Mouse (Mus musculus) cortical plate, adult 2 months (tissue): Measurements from ENCODE around the gene U2surp. TPM values are rescaled to one million over a fixed set of nuclear protein-coding genes. Genes with fewer than 3 reads are reported as not detected.
A peak's percentile ranks its signal among the peaks of the same experiment; 100 is the strongest.

Experiments used
- H3K27ac ChIP-seq: fragments of 200-500 bp; 2 replicates; pipeline ENCODE4 v1.5.1; 2012; ENCODE audit warnings: low read length, control low read depth, inconsistent platforms; ENCODE audit not compliant: insufficient read depth
- H3K4me1 ChIP-seq: fragments of 200-500 bp; 2 replicates; pipeline ENCODE4 v1.6.1; 2011; ENCODE audit warnings: low read length; ENCODE audit not compliant: control insufficient read depth, insufficient read depth
- H3K4me3 ChIP-seq: fragments of 200-500 bp; 2 replicates; pipeline ENCODE4 v1.5.1; 2011; ENCODE audit warnings: mild to moderate bottlenecking, low read length, control low read depth; ENCODE audit not compliant: insufficient read depth
- CTCF ChIP-seq: fragments of 200-500 bp; IDR thresholded peaks from 2 replicates; pipeline ENCODE4 v1.5.1; 2011; ENCODE audit warnings: mild to moderate bottlenecking, control low read depth, low read length; ENCODE audit not compliant: insufficient read depth; ENCODE audit errors: extremely low read depth
- POLR2A ChIP-seq: fragments of 200-500 bp; IDR thresholded peaks from 2 replicates; pipeline ENCODE4 v1.6.1; 2011; ENCODE audit warnings: mild to moderate bottlenecking, low read length, control low read depth; ENCODE audit not compliant: insufficient read depth; ENCODE audit errors: extremely low read depth
- polyA plus RNA-seq: library from polyadenylated mRNA; depleted of rRNA; stranded (reverse); fragments of >200 nt; gene quantifications from 2 replicates; pipeline ENCODE4 v1.2.3, GENCODE M21; 2012; rRNA removed

The U2surp gene
- polyA plus RNA-seq: 24.3 and 25.9 TPM in 2 replicates

- Histone ChIP-seq H3K4me1 (no peaks in the 10 kb centered on the region; the same call in 1 of the 2 replicates), H3K4me3 (peak within 1 kb of the TSS; percentile 92), H3K27ac (peak within 1 kb of the TSS; percentile 91)
- no peak for TF ChIP-seq CTCF
- TF ChIP-seq POLR2A: peak; percentile 63; the same call in 1 of the 2 replicates
Observed at GRCm38 (mm10) chr9:95511472-95512330, at the start of gene U2surp. Gene U2surp, minus strand, starts transcription at chr9:95511996.

DNA sequence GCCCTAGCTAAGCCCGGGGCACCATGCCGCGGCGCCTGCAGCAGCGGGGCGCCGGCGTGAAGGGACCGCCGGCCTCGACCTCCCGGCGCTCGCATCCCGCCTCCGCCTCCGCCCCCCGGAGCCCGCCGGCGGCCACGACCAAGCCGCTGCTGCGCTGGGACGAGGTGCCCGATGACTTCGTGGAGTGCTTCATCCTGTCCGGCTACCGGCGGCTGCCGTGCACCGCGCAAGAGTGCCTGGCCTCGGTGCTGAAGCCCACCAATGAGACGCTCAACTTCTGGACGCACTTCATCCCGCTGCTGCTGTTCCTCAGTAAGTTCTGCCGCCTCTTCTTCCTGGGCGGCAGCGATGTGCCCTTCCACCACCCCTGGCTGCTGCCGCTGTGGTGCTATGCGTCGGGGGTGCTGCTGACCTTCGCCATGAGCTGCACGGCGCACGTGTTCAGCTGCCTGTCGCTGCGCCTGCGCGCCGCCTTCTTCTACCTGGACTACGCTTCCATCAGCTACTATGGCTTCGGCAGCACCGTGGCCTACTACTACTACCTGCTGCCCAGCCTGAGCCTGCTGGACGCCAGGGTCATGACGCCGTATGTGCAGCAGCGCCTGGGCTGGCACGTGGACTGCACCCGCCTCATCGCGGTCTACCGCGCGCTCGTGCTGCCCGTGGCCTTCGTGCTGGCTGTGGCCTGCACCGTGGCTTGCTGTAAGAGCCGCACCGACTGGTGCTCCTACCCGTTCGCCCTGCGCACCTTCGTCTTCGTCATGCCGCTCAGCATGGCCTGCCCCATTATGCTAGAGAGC, 48.3 kb upstream of the U2surp start:
- TF ChIP-seq CTCF (no peak), POLR2A (peak; percentile 37; the same call in 1 of the 2 replicates)
- Histone ChIP-seq H3K4me3 (peak overlapping the region; percentile 51), H3K27ac (peak overlapping the region; percentile 49), H3K4me1 (peaks cover 4% of the 10 kb centered on the region; the same call in 1 of the 2 replicates)

DNA sequence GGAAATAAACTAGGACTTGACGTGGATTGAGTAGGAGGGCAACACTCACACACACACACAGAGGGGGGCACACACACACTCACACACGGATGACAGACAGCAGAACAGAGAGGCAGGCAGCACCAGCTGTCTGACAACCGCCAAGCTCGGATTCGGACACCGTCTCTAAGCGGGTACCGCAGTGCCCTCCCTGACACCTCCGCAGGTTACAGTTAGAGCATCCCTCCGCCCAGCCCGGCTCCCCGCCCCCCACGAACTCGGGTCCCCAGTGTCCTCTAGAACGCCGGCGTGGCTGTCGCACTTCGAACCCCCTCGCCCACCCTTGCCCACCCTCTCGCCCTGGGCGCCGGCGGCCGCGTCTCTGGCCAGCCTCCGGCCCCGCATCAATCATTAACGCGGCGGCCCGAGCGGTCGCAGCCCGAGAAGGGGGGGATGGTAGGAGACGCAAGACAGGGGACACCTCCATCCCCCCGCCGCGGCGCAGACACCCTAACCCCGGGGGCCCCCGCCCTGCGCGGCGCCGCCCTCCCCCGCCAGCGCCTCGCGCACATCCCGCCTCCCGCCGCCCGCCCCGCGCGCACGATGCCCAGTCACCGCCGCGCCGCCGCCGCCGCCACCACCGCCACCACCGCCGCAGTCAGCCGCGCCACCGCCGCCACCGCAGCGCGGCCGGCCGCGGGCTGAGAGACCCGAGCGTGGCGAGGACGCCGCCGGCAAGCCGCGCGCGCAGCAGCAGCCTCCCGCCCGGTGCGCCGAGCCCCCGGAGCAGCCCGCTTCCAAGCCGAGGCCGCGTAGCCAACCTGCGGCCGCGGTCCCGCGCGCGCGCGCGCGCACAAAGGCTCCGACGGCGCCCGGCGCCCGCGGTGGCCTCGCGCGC, 47.5 kb upstream of the U2surp start, which contains the start of gene Paqr9:
TSS of gene Paqr9 (plus strand) at position 599 of the 877 bp plus-strand sequence.
- peak within 1 kb of the TSS; percentile 51 for H3K4me3 ChIP-seq
- peak within 1 kb of the TSS; percentile 49 for H3K27ac ChIP-seq
- 0 out of 2 replicates have a peak, but pooled peaks have one; percentile 34 for TF ChIP-seq POLR2A
- no peak for TF ChIP-seq CTCF
- peaks cover 4% of the 10 kb centered on the region; the same call in 1 of the 2 replicates for H3K4me1 ChIP-seq

DNA sequence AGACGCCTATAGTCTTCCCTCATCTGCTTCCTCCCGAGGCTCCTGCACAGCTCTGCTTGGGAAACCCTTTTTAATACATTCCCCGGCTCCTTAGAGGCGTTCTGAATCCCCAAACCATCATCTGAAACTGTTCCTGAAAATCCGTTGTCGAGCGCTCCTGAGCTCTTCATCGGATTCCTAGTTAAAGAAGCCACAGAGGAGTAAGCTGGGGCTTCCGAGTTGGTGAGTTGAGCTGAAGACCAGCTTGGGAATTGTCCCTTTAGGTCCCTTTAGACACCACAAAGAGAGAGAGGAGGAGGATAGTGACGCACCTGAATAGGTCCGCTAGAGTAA, 46.9 kb upstream of the U2surp start:
- TF ChIP-seq CTCF (no peak), POLR2A (no peak)
- H3K4me3 ChIP-seq: peak overlapping the region; percentile 51
- peak overlapping the region; percentile 8 for H3K27ac ChIP-seq
- H3K4me1 ChIP-seq: peaks cover 4% of the 10 kb centered on the region; the same call in 1 of the 2 replicates

DNA sequence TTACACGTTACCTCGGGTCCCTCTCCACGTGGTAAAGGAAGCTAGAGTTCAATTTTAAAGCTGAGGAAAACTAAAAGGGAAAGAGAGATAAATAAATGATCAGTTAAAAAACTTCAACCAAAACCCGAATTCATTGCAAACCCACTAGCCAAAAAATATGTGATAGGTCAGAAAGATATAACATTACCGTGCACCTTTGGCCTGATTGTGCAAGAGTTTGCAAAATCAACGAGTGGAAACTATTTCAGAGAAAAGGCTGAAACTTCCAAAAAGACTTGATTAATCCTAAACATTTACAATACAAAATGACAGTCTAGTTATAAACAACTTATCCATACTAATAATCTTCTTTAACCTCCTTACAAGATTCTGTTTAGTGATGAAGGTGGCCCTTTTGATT, 45.9 kb upstream of the U2surp start:
- TF ChIP-seq CTCF (no peak), POLR2A (no peak)
- H3K27ac ChIP-seq: no peak overlapping the region
- peaks cover 4% of the 10 kb centered on the region; the same call in 1 of the 2 replicates for H3K4me1 ChIP-seq

DNA sequence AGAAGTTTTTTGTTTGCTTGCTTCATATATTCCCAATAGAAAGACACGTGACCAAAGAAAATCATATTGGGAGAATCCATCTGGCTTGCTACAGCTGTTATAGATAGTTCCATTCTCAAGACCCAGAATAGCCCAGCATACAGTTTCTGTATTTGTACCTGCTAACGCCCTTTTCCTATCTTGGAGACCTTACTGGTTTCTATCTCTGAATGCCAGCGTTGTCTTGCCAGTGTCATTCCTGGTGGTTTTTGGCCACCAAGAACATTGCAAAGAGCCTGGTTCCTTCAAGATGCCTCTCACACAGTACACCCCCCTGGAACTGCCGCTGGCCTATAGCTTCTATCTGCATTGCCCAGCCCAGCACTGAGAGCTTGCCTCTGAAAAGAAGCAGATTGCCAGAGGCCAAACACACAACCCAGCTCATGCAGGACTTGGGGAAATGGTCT, 44.3 kb upstream of the U2surp start:
- no peak overlapping the region for H3K27ac ChIP-seq
- H3K4me1 ChIP-seq: 0 out of 2 replicates have a peak, but pooled peaks cover 2% of the 10 kb centered on the region
- no peak for TF ChIP-seq POLR2A
- no peak for TF ChIP-seq CTCF
- no peak overlapping the region for H3K4me3 ChIP-seq

More for the DNA sequence above, 45.9 kb upstream of the U2surp start:
- H3K4me3 ChIP-seq: no peak overlapping the region

DNA sequence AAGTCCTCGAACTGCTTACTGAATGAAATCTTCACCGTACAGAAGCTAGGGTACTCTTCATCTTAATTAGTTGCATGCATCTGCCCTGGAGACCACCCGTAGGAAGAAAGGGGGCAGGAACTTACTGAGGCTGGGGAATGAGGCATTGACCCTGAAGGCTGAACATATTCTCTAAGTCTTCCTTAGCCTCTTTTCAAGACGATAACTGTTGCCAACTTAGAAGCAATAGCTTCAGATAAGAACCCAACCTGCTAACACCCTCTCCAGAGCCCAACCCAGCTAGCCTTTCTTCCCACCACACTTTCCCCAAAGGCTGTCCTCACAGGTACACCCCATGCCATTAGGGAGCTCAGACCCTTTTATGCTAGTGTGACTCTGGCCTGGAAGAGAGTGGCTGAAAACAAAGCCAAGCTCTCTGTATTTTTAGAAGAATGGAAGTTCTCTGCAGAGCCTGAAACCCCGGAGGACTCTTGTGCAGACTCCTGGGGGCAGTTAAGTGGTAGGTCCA, 43.5 kb upstream of the U2surp start:
- Histone ChIP-seq H3K4me3 (no peak overlapping the region), H3K4me1 (0 out of 2 replicates have a peak, but pooled peaks cover 2% of the 10 kb centered on the region), H3K27ac (no peak overlapping the region)
- TF ChIP-seq CTCF: no peak
- no peak for TF ChIP-seq POLR2A
